Mouse (Mus musculus): Measurements from ENCODE around the gene Shb. TPM values are rescaled to one million over a fixed set of nuclear protein-coding genes. Genes with fewer than 3 reads are reported as not detected.

Shb gene
- polyA plus RNA-seq, 1 experiment from 2014 or later, result 4.9 TPM

GRCm38 (mm10) chr4:45457543-45457942 lies 74.7 kb downstream of the Shb start:
- Histone ChIP-seq H3K4me2 (replicated peaks) (no peak overlapping the region), H3K36me3 (no peaks in the 10 kb centered on the region), H3K4me3 (no peak overlapping the region), H3K9ac (replicated peaks) (no peak overlapping the region), H3K9me3 (no peaks in the 10 kb centered on the region), H3K27me3 (0 out of 2 replicates have a peak, but pooled peaks cover 5% of the 10 kb centered on the region), H3K27ac (replicated peaks) (no peak overlapping the region), H3K4me1 (peaks cover 14% of the 10 kb centered on the region)
- WGBS, result 86% methylated on average over 2 of the region's 2 CpGs
- no peak for ATAC-seq (ENCODE audit: low FRiP score, low read depth)

- H3K4me2 ChIP-seq (replicated peaks), result no peak overlapping the region
- no peaks in the 10 kb centered on the region for H3K36me3 ChIP-seq
- 91% methylated on average over 4 of the region's 4 CpGs for WGBS
- no peak overlapping the region for H3K4me3 ChIP-seq
- ATAC-seq (ENCODE audit: low FRiP score, low read depth), result no peak
- H3K9me3 ChIP-seq, result no peaks in the 10 kb centered on the region
- 0 out of 2 replicates have a peak, but pooled peaks cover 5% of the 10 kb centered on the region for H3K27me3 ChIP-seq
- H3K27ac ChIP-seq (replicated peaks), result no peak overlapping the region
- H3K4me1 ChIP-seq, result peaks cover 16% of the 10 kb centered on the region
- no peak overlapping the region for H3K9ac ChIP-seq (replicated peaks)
These were observed 77.3 kb downstream of the Shb start for GRCm38 (mm10) chr4:45455001-45455400.

GRCm38 (mm10) chr4:45453271-45453851 lies 78.9 kb downstream of the Shb start:
- H3K36me3 ChIP-seq, result no peaks in the 10 kb centered on the region
- H3K4me2 ChIP-seq (replicated peaks), result no peak overlapping the region
- no peaks in the 10 kb centered on the region for H3K9me3 ChIP-seq
- no peak overlapping the region for H3K9ac ChIP-seq (replicated peaks)
- no peak for ATAC-seq (ENCODE audit: low FRiP score, low read depth)
- 0 out of 2 replicates have a peak, but pooled peaks cover 5% of the 10 kb centered on the region for H3K27me3 ChIP-seq
- H3K27ac ChIP-seq (replicated peaks), result no peak overlapping the region
- 78% methylated on average over 3 of the region's 3 CpGs for WGBS
- no peak overlapping the region for H3K4me3 ChIP-seq
- peaks cover 28% of the 10 kb centered on the region for H3K4me1 ChIP-seq

- H3K4me3 ChIP-seq, result no peak overlapping the region
- H3K36me3 ChIP-seq, result no peaks in the 10 kb centered on the region
- no peak overlapping the region for H3K9ac ChIP-seq (replicated peaks)
- peaks cover 28% of the 10 kb centered on the region for H3K4me1 ChIP-seq
- H3K27ac ChIP-seq (replicated peaks), result no peak overlapping the region
- WGBS, result 68% methylated on average over 7 of the region's 7 CpGs
- 0 out of 2 replicates have a peak, but pooled peaks cover 1% of the 10 kb centered on the region for H3K27me3 ChIP-seq
- no peaks in the 10 kb centered on the region for H3K9me3 ChIP-seq
- no peak overlapping the region for H3K4me2 ChIP-seq (replicated peaks)
- no peak for ATAC-seq (ENCODE audit: low FRiP score, low read depth)
These were observed 79.6 kb downstream of the Shb start for GRCm38 (mm10) chr4:45452569-45453111.

- ATAC-seq (ENCODE audit: low FRiP score, low read depth), result no peak
- Histone ChIP-seq H3K27ac (replicated peaks) (no peak overlapping the region), H3K9me3 (no peaks in the 10 kb centered on the region)
These were observed 83.3 kb downstream of the Shb start for GRCm38 (mm10) chr4:45449012-45449411.

GRCm38 (mm10) chr4:45448481-45448880 lies 83.8 kb downstream of the Shb start:
- H3K36me3 ChIP-seq, result no peaks in the 10 kb centered on the region
- H3K4me1 ChIP-seq, result peaks cover 28% of the 10 kb centered on the region
- 92% methylated on average over 7 of the region's 7 CpGs for WGBS
- H3K4me2 ChIP-seq (replicated peaks), result no peak overlapping the region
- no peak overlapping the region for H3K9ac ChIP-seq (replicated peaks)
- H3K27ac ChIP-seq (replicated peaks), result no peak overlapping the region
- no peak for ATAC-seq (ENCODE audit: low FRiP score, low read depth)
- no peaks in the 10 kb centered on the region for H3K9me3 ChIP-seq
- H3K4me3 ChIP-seq, result no peak overlapping the region
- no peaks in the 10 kb centered on the region for H3K27me3 ChIP-seq

More at GRCm38 (mm10) chr4:45449012-45449411, 83.3 kb downstream of the Shb start:
- Histone ChIP-seq H3K27me3 (no peaks in the 10 kb centered on the region), H3K4me3 (no peak overlapping the region), H3K4me1 (peaks cover 30% of the 10 kb centered on the region), H3K9ac (replicated peaks) (no peak overlapping the region), H3K36me3 (no peaks in the 10 kb centered on the region), H3K4me2 (replicated peaks) (no peak overlapping the region)
- WGBS, result 68% methylated on average over 5 of the region's 5 CpGs

- no peaks in the 10 kb centered on the region for H3K27me3 ChIP-seq
- no peak overlapping the region for H3K27ac ChIP-seq (replicated peaks)
- WGBS, result 93% methylated on average over 5 of the region's 5 CpGs
- H3K9ac ChIP-seq (replicated peaks), result no peak overlapping the region
- ATAC-seq (ENCODE audit: low FRiP score, low read depth), result no peak
- H3K9me3 ChIP-seq, result no peaks in the 10 kb centered on the region
- peaks cover 20% of the 10 kb centered on the region for H3K4me1 ChIP-seq
- no peaks in the 10 kb centered on the region for H3K36me3 ChIP-seq
- no peak overlapping the region for H3K4me3 ChIP-seq
- H3K4me2 ChIP-seq (replicated peaks), result no peak overlapping the region
These were observed 85.1 kb downstream of the Shb start for GRCm38 (mm10) chr4:45447196-45447595.

GRCm38 (mm10) chr4:45445235-45445634 lies 87.0 kb downstream of the Shb start:
- Histone ChIP-seq H3K4me1 (peaks cover 17% of the 10 kb centered on the region), H3K27me3 (no peaks in the 10 kb centered on the region), H3K4me2 (replicated peaks) (no peak overlapping the region), H3K36me3 (no peaks in the 10 kb centered on the region), H3K9ac (replicated peaks) (no peak overlapping the region), H3K9me3 (no peaks in the 10 kb centered on the region), H3K27ac (replicated peaks) (no peak overlapping the region), H3K4me3 (no peak overlapping the region)
- WGBS, result 55% methylated on average over 3 of the region's 3 CpGs
- ATAC-seq (ENCODE audit: low FRiP score, low read depth), result no peak

GRCm38 (mm10) chr4:45444813-45445212 lies 87.5 kb downstream of the Shb start:
- H3K27ac ChIP-seq (replicated peaks), result no peak overlapping the region
- no peak overlapping the region for H3K4me3 ChIP-seq
- no peak overlapping the region for H3K9ac ChIP-seq (replicated peaks)
- H3K9me3 ChIP-seq, result no peaks in the 10 kb centered on the region
- 58% methylated on average over 4 of the region's 4 CpGs for WGBS
- H3K4me2 ChIP-seq (replicated peaks), result no peak overlapping the region
- ATAC-seq (ENCODE audit: low FRiP score, low read depth), result no peak
- no peaks in the 10 kb centered on the region for H3K36me3 ChIP-seq
- peaks cover 12% of the 10 kb centered on the region for H3K4me1 ChIP-seq
- no peaks in the 10 kb centered on the region for H3K27me3 ChIP-seq

GRCm38 (mm10) chr4:45443652-45444051 lies 88.6 kb downstream of the Shb start:
- Histone ChIP-seq H3K4me2 (replicated peaks) (no peak overlapping the region), H3K27me3 (no peaks in the 10 kb centered on the region), H3K4me3 (no peak overlapping the region), H3K4me1 (peaks cover 6% of the 10 kb centered on the region), H3K36me3 (no peaks in the 10 kb centered on the region), H3K9ac (replicated peaks) (no peak overlapping the region), H3K9me3 (no peaks in the 10 kb centered on the region), H3K27ac (replicated peaks) (no peak overlapping the region)
- ATAC-seq (ENCODE audit: low FRiP score, low read depth), result no peak
- 85% methylated on average over 7 of the region's 7 CpGs for WGBS

GRCm38 (mm10) chr4:45442237-45442636 lies 90.0 kb downstream of the Shb start:
- H3K36me3 ChIP-seq, result no peaks in the 10 kb centered on the region
- H3K4me3 ChIP-seq, result no peak overlapping the region
- no peak overlapping the region for H3K27ac ChIP-seq (replicated peaks)
- no peaks in the 10 kb centered on the region for H3K27me3 ChIP-seq
- no peak overlapping the region for H3K9ac ChIP-seq (replicated peaks)
- no peak overlapping the region for H3K4me2 ChIP-seq (replicated peaks)
- no peak for ATAC-seq (ENCODE audit: low FRiP score, low read depth)
- H3K9me3 ChIP-seq, result no peaks in the 10 kb centered on the region
- peaks cover 13% of the 10 kb centered on the region for H3K4me1 ChIP-seq
- 65% methylated on average over 3 of the region's 3 CpGs for WGBS

- peaks cover 18% of the 10 kb centered on the region for H3K4me1 ChIP-seq
- H3K9me3 ChIP-seq, result no peaks in the 10 kb centered on the region
- no peaks in the 10 kb centered on the region for H3K27me3 ChIP-seq
- no peaks in the 10 kb centered on the region for H3K36me3 ChIP-seq
- H3K4me3 ChIP-seq, result no peak overlapping the region
- 70% methylated on average over 1 of the region's 1 CpGs for WGBS
- ATAC-seq (ENCODE audit: low FRiP score, low read depth), result no peak
- H3K27ac ChIP-seq (replicated peaks), result no peak overlapping the region
- no peak overlapping the region for H3K9ac ChIP-seq (replicated peaks)
- H3K4me2 ChIP-seq (replicated peaks), result no peak overlapping the region
These were observed 90.5 kb downstream of the Shb start for GRCm38 (mm10) chr4:45441778-45442177.

GRCm38 (mm10) chr4:45439281-45439680 lies 93.0 kb downstream of the Shb start:
- H3K36me3 ChIP-seq, result no peaks in the 10 kb centered on the region
- H3K4me3 ChIP-seq, result no peak overlapping the region
- no peak for ATAC-seq (ENCODE audit: low FRiP score, low read depth)
- no peak overlapping the region for H3K27ac ChIP-seq (replicated peaks)
- peaks cover 38% of the 10 kb centered on the region for H3K4me1 ChIP-seq
- H3K9me3 ChIP-seq, result no peaks in the 10 kb centered on the region
- H3K27me3 ChIP-seq, result no peaks in the 10 kb centered on the region
- WGBS, result 67% methylated on average over 5 of the region's 5 CpGs
- no peak overlapping the region for H3K4me2 ChIP-seq (replicated peaks)
- H3K9ac ChIP-seq (replicated peaks), result no peak overlapping the region

Data from midbrain, embryonic 12.5 days (tissue).